Mouse (Mus musculus) lung, embryonic 14.5 days (tissue): ENCODE results near the gene Zfp646. TPM values are rescaled to one million over a fixed set of nuclear protein-coding genes. Genes with fewer than 3 reads are reported as not detected.

Experiments
- ATAC-seq: fragments of 200-750 bp; cut with Nextera tagmentation; 2 replicates; pipeline ENCODE4 v1.8.0; 2017; ENCODE audit warnings: mild to moderate bottlenecking, moderate TSS enrichment, moderate library complexity; ENCODE audit not compliant: insufficient read depth
- DNase-seq: peaks from one replicate; pipeline ENCODE4 v3.0.0-alpha.2; 2015
- H3K27ac ChIP-seq: fragments of 300-500 bp; sonication (generic); 2 replicates; pipeline ENCODE4 v1.5.1; 2014; ENCODE audit warnings: low read depth, mild to moderate bottlenecking, moderate library complexity
- H3K27me3 ChIP-seq: fragments of 300-500 bp; sonication (generic); 2 replicates; pipeline ENCODE4 v1.6.1; 2014; ENCODE audit warnings: low read length, control low read depth; ENCODE audit not compliant: insufficient read depth
- H3K36me3 ChIP-seq: fragments of 300-500 bp; sonication (generic); 2 replicates; pipeline ENCODE4 v1.6.1; 2014; ENCODE audit warnings: control low read depth; ENCODE audit not compliant: insufficient read depth
- H3K4me1 ChIP-seq: fragments of 300-500 bp; sonication (generic); 2 replicates; pipeline ENCODE4 v1.6.1; 2014; ENCODE audit warnings: antibody characterized with exemption, control low read depth; ENCODE audit not compliant: insufficient read depth
- H3K4me2 ChIP-seq: fragments of 300-500 bp; sonication (generic); 2 replicates; pipeline ENCODE4 v1.6.1; 2014; ENCODE audit warnings: mild to moderate bottlenecking
- H3K4me3 ChIP-seq: fragments of 300-500 bp; sonication (generic); 2 replicates; pipeline ENCODE4 v1.5.1; 2014; ENCODE audit warnings: low read depth, low read length
- H3K9ac ChIP-seq: fragments of 300-500 bp; sonication (generic); 2 replicates; pipeline ENCODE4 v1.6.1; 2014
- H3K9me3 ChIP-seq: fragments of 300-500 bp; sonication (generic); 2 replicates; pipeline ENCODE4 v1.6.1; 2016; ENCODE audit warnings: low read depth, low read length, control low read depth
- CTCF ChIP-seq: IDR thresholded peaks from 2 replicates; pipeline ENCODE4 v1.5.1; 2016; ENCODE audit warnings: antibody characterized with exemption, low read depth
- WGBS: fragments of 180-500 bp; shearing (Covaris S2); extraction: QIAGEN DNeasy Blood & Tissue Kit; methylation state at CpG from one replicate; pipeline ENCODE4 v1.1.7; 2014; 5-methylcytosine and 5-hydroxymethylcytosine counted together
- polyA plus RNA-seq: library from polyadenylated mRNA; unstranded; fragments of >200 nt; fragmentation: Nextera tagmentation; extraction: Ambion mirVana; gene quantifications from 2 replicates; pipeline ENCODE4 v1.2.1, GENCODE M21; 2014

The Zfp646 gene
- polyA plus RNA-seq, 1 experiment from 2014 or later, result 17.4 TPM

GRCm38 (mm10) chr7:127869149-127869810, 6.7 kb upstream of the Zfp646 start:
- TF ChIP-seq CTCF, result no peak
- Histone ChIP-seq H3K27ac (no peak overlapping the region), H3K27me3 (no peaks in the 10 kb centered on the region), H3K9ac (no peak overlapping the region), H3K4me3 (no peak overlapping the region), H3K9me3 (no peaks in the 10 kb centered on the region), H3K4me1 (peaks cover 4% of the 10 kb centered on the region), H3K36me3 (peaks cover 53% of the 10 kb centered on the region), H3K4me2 (no peak overlapping the region)
- peak; percentile 53; the same call in 1 of the 2 replicates for ATAC-seq
- peak; percentile 79 for DNase-seq
- 41% methylated on average over 3 of the region's 3 CpGs for WGBS

- TF ChIP-seq CTCF, result peak; percentile 45
- H3K27ac ChIP-seq, result no peak overlapping the region
- H3K36me3 ChIP-seq, result peaks cover 45% of the 10 kb centered on the region
- no peaks in the 10 kb centered on the region for H3K27me3 ChIP-seq
- H3K4me2 ChIP-seq, result no peak overlapping the region
- DNase-seq (peak; percentile 10), ATAC-seq (no peak)
- H3K9ac ChIP-seq, result no peak overlapping the region
- no peak overlapping the region for H3K4me3 ChIP-seq
- 78% methylated on average over 5 of the region's 5 CpGs for WGBS
- H3K4me1 ChIP-seq, result peaks cover 8% of the 10 kb centered on the region
- no peaks in the 10 kb centered on the region for H3K9me3 ChIP-seq
Measured at GRCm38 (mm10) chr7:127870136-127870821, 5.7 kb upstream of the Zfp646 start.

GRCm38 (mm10) chr7:127874812-127875626, 1.0 kb upstream of the Zfp646 start:
- Histone ChIP-seq H3K9me3 (no peaks in the 10 kb centered on the region), H3K36me3 (peaks cover 31% of the 10 kb centered on the region), H3K27me3 (no peaks in the 10 kb centered on the region), H3K4me2 (peak overlapping the region; percentile 84), H3K9ac (peak overlapping the region; percentile 98), H3K4me1 (peaks cover 8% of the 10 kb centered on the region), H3K27ac (peak overlapping the region; percentile 99), H3K4me3 (peak overlapping the region; percentile 90)
- ATAC-seq (peak; percentile 29), DNase-seq (no peak)
- 4% methylated on average over 20 of the region's 20 CpGs for WGBS
- no peak for TF ChIP-seq CTCF

GRCm38 (mm10) chr7:127875627-127876001, 407 bp upstream of the Zfp646 start:
- Histone ChIP-seq H3K9ac (peak overlapping the region; percentile 98), H3K27me3 (no peaks in the 10 kb centered on the region), H3K4me3 (peak overlapping the region; percentile 90), H3K36me3 (peaks cover 35% of the 10 kb centered on the region), H3K27ac (peak overlapping the region; percentile 99), H3K4me1 (peaks cover 8% of the 10 kb centered on the region), H3K4me2 (peak overlapping the region; percentile 84), H3K9me3 (no peaks in the 10 kb centered on the region)
- under 1% methylated on average over 40 of the region's 43 CpGs for WGBS
- no peak for TF ChIP-seq CTCF
- DNase-seq, result peak; percentile 97
- ATAC-seq, result peak; percentile 94

GRCm38 (mm10) chr7:127876467-127877348, 687 bp downstream of the Zfp646 start, which contains the start of gene Zfp668:
Gene Zfp668, minus strand, starts transcription at chr7:127876828.
- peaks cover 39% of the 10 kb centered on the region for H3K36me3 ChIP-seq

GRCm38 (mm10) chr7:127879301-127879700, 3.3 kb downstream of the Zfp646 start:
- no peak overlapping the region for H3K4me3 ChIP-seq
- ATAC-seq (no peak), DNase-seq (no peak)
- no peak overlapping the region for H3K4me2 ChIP-seq
- H3K9me3 ChIP-seq, result no peaks in the 10 kb centered on the region
- H3K4me1 ChIP-seq, result peaks cover 4% of the 10 kb centered on the region
- no peaks in the 10 kb centered on the region for H3K27me3 ChIP-seq
- WGBS, result 97% methylated on average over 9 of the region's 9 CpGs
- no peak overlapping the region for H3K9ac ChIP-seq
- peaks cover 60% of the 10 kb centered on the region for H3K36me3 ChIP-seq
- no peak for TF ChIP-seq CTCF
- no peak overlapping the region for H3K27ac ChIP-seq

More at GRCm38 (mm10) chr7:127876467-127877348, 687 bp downstream of the Zfp646 start, which contains the start of gene Zfp668:
- under 1% methylated on average over 60 of the region's 60 CpGs for WGBS
- Histone ChIP-seq H3K4me1 (peaks cover 8% of the 10 kb centered on the region), H3K9me3 (no peaks in the 10 kb centered on the region), H3K4me2 (peak within 1 kb of the TSS; percentile 84), H3K27me3 (no peaks in the 10 kb centered on the region), H3K9ac (peak within 1 kb of the TSS; percentile 98), H3K27ac (peak within 1 kb of the TSS; percentile 99), H3K4me3 (peak within 1 kb of the TSS; percentile 90)
- ATAC-seq (peak; percentile 69), DNase-seq (peak; percentile 97)
- no peak for TF ChIP-seq CTCF
